Mouse (Mus musculus) induced T-regulatory cell, adult 2 months (primary cell): ENCODE data around the gene Pxmp4.
A peak's percentile ranks its signal among the peaks of the same experiment; 100 is the strongest.

Experiments used
- DNase-seq: peaks from one replicate; pipeline ENCODE4 v3.0.0-alpha.2; 2012; ENCODE audit warnings: low read depth

The Pxmp4 gene

GRCm38 (mm10) chr2:154572996-154573395 is 30.5 kb downstream of the Pxmp4 start:
- no peak for DNase-seq

- DNase-seq = no peak
Measured at GRCm38 (mm10) chr2:154571976-154572375, 31.5 kb downstream of the Pxmp4 start.

- peak; percentile 52 for DNase-seq
Measured at GRCm38 (mm10) chr2:154571266-154571665, 32.2 kb downstream of the Pxmp4 start.

GRCm38 (mm10) chr2:154570666-154571065 is 32.8 kb downstream of the Pxmp4 start:
- peak; percentile 43 for DNase-seq

- DNase-seq = peak; percentile 96
Measured at GRCm38 (mm10) chr2:154569836-154570286, 33.6 kb downstream of the Pxmp4 start, which contains the start of gene E2f1. Gene E2f1 (minus strand): TSS chr2:154569892.

GRCm38 (mm10) chr2:154569071-154569748 is 34.3 kb downstream of the Pxmp4 start:
- DNase-seq = peak; percentile 86

- peak; percentile 26 for DNase-seq
Measured at GRCm38 (mm10) chr2:154568329-154569070, 35.0 kb downstream of the Pxmp4 start.

GRCm38 (mm10) chr2:154567766-154568165 is 35.7 kb downstream of the Pxmp4 start:
- no peak for DNase-seq

- no peak for DNase-seq
Measured at GRCm38 (mm10) chr2:154566641-154567040, 36.9 kb downstream of the Pxmp4 start.

GRCm38 (mm10) chr2:154565562-154565961 is 37.9 kb downstream of the Pxmp4 start:
- DNase-seq = no peak

- no peak for DNase-seq
Measured at GRCm38 (mm10) chr2:154563612-154564170, 39.8 kb downstream of the Pxmp4 start.

GRCm38 (mm10) chr2:154558264-154559039 is 45.1 kb downstream of the Pxmp4 start, which contains the start of gene Necab3:
Gene Necab3 (minus strand): TSS chr2:154558890.
- peak; percentile 66 for DNase-seq

GRCm38 (mm10) chr2:154557184-154557832 is 46.2 kb downstream of the Pxmp4 start:
- DNase-seq = no peak

- DNase-seq = no peak
Measured at GRCm38 (mm10) chr2:154555235-154555634, 48.3 kb downstream of the Pxmp4 start.

- DNase-seq = peak; percentile 67
Measured at GRCm38 (mm10) chr2:154552424-154552907, 51.0 kb downstream of the Pxmp4 start.

- DNase-seq = no peak
Measured at GRCm38 (mm10) chr2:154551927-154552326, 51.6 kb downstream of the Pxmp4 start.

GRCm38 (mm10) chr2:154551476-154551875 is 52.0 kb downstream of the Pxmp4 start, which contains the start of gene Actl10:
Gene Actl10 (plus strand): TSS chr2:154551776.
- no peak for DNase-seq

- no peak for DNase-seq
Measured at GRCm38 (mm10) chr2:154550937-154551336, 52.6 kb downstream of the Pxmp4 start.

GRCm38 (mm10) chr2:154549886-154550189 is 53.7 kb downstream of the Pxmp4 start:
- no peak for DNase-seq

- peak; percentile 61 for DNase-seq
Measured at GRCm38 (mm10) chr2:154549127-154549885, 54.2 kb downstream of the Pxmp4 start.

GRCm38 (mm10) chr2:154548688-154549087 is 54.8 kb downstream of the Pxmp4 start:
- DNase-seq = no peak
